Mouse (Mus musculus) olfactory bulb, adult 2 months (tissue): ENCODE results near the gene Mrap. TPM values are rescaled to one million over a fixed set of nuclear protein-coding genes. Genes with fewer than 3 reads are reported as not detected.

Experiments
- H3K27ac ChIP-seq: fragments of 200-500 bp; 2 replicates; pipeline ENCODE4 v1.5.1; 2012; ENCODE audit warnings: low read depth, low read length; ENCODE audit not compliant: insufficient read depth
- H3K4me1 ChIP-seq: fragments of 200-500 bp; 2 replicates; pipeline ENCODE4 v1.6.1; 2012; ENCODE audit warnings: low read length; ENCODE audit not compliant: control insufficient read depth, insufficient read depth
- H3K4me3 ChIP-seq: fragments of 200-500 bp; 2 replicates; pipeline ENCODE4 v1.5.1; 2012; ENCODE audit warnings: mild to moderate bottlenecking, low read depth, low read length, moderate library complexity; ENCODE audit not compliant: insufficient read depth
- CTCF ChIP-seq: fragments of 200-500 bp; IDR thresholded peaks from 2 replicates; pipeline ENCODE4 v1.5.1; 2012; ENCODE audit warnings: low read depth, mild to moderate bottlenecking, low read length, moderate library complexity; ENCODE audit not compliant: insufficient read depth
- POLR2A ChIP-seq: fragments of 200-500 bp; IDR thresholded peaks from 2 replicates; pipeline ENCODE4 v1.6.1; 2012; ENCODE audit warnings: mild to moderate bottlenecking, low read depth, low read length, moderate library complexity; ENCODE audit not compliant: insufficient read depth
- WGBS: fragments of 180-500 bp; shearing (Covaris S2); methylation state at CpG from one replicate; pipeline ENCODE4 v1.1.7; 2018; 5-methylcytosine and 5-hydroxymethylcytosine counted together
- polyA plus RNA-seq: library from polyadenylated mRNA; stranded (reverse); fragments of >200 nt; gene quantifications from 2 replicates; pipeline ENCODE4 v1.2.4, GENCODE M21; 2012; ENCODE audit warnings: low replicate concordance; ENCODE audit not compliant: missing spikeins, insufficient read depth, insufficient read length

Gene Mrap
- polyA plus RNA-seq, 1 experiment: not detected

- H3K27ac ChIP-seq: no peak overlapping the region
- TF ChIP-seq POLR2A (no peak), CTCF (no peak)
- WGBS: 89% methylated on average over 8 of the region's 8 CpGs
These were observed 60.4 kb downstream of the Mrap start for GRCm38 (mm10) chr16:90798446-90798845.

GRCm38 (mm10) chr16:90798848-90799247 lies 60.8 kb downstream of the Mrap start:
- Histone ChIP-seq H3K4me3 (no peak overlapping the region), H3K27ac (no peak overlapping the region), H3K4me1 (no peaks in the 10 kb centered on the region)
- no peak for TF ChIP-seq POLR2A
- TF ChIP-seq CTCF: no peak
- 97% methylated on average over 5 of the region's 5 CpGs for WGBS

More at GRCm38 (mm10) chr16:90798446-90798845, 60.4 kb downstream of the Mrap start:
- Histone ChIP-seq H3K4me1 (no peaks in the 10 kb centered on the region), H3K4me3 (no peak overlapping the region)

Other genes starting within 250 kb of the Mrap start
- gene Mis18a, start 10.8 kb upstream of the Mrap start, polyA plus RNA-seq: not detected in 2 replicates
- not detected in 2 replicates for gene Urb1, start 72.2 kb downstream of the Mrap start, polyA plus RNA-seq
- gene Eva1c, start 88.5 kb downstream of the Mrap start, polyA plus RNA-seq: not detected in 2 replicates
- gene Cfap298, start 196.9 kb downstream of the Mrap start, polyA plus RNA-seq: not detected in 2 replicates